Mouse (Mus musculus) heart, postnatal 4 days (tissue): Measurements from ENCODE around the gene Gpr62. TPM values are rescaled to one million over a fixed set of nuclear protein-coding genes. Genes with fewer than 3 reads are reported as not detected.

Experiments
- DNase-seq: peaks from one replicate; pipeline ENCODE4 v3.0.0; 2021
- total RNA-seq, 2 experiments: library from RNA; stranded (reverse); gene quantifications; 2 replicates each; pipeline ENCODE4 v1.2.3; 2021

Gene Gpr62
- total RNA-seq, 2 experiments from 2014 or later, result 0.14 TPM; not detected in 1

- no peak for DNase-seq
Measured at GRCm38 (mm10) chr9:106454888-106455681, 10.7 kb downstream of the Gpr62 start.

GRCm38 (mm10) chr9:106454071-106454761 lies 11.5 kb downstream of the Gpr62 start:
- DNase-seq, result peak; percentile 39

GRCm38 (mm10) chr9:106453271-106454070 lies 12.3 kb downstream of the Gpr62 start, which contains the start of gene Pcbp4:
TSS of gene Pcbp4 (plus strand) at chr9:106453291.
- peak; percentile 76 for DNase-seq

- peak; percentile 67 for DNase-seq
Measured at GRCm38 (mm10) chr9:106452821-106453220, 12.9 kb downstream of the Gpr62 start.

GRCm38 (mm10) chr9:106452351-106452750 lies 13.4 kb downstream of the Gpr62 start:
- DNase-seq, result no peak

- no peak for DNase-seq
Measured at GRCm38 (mm10) chr9:106451899-106452298, 13.8 kb downstream of the Gpr62 start.

GRCm38 (mm10) chr9:106451298-106451697 lies 14.4 kb downstream of the Gpr62 start:
- DNase-seq, result no peak

GRCm38 (mm10) chr9:106450661-106451060 lies 15.1 kb downstream of the Gpr62 start:
- DNase-seq, result peak; percentile 69

GRCm38 (mm10) chr9:106449947-106450346 lies 15.8 kb downstream of the Gpr62 start:
- DNase-seq, result no peak

GRCm38 (mm10) chr9:106448498-106449031 lies 17.2 kb downstream of the Gpr62 start:
- peak; percentile 81 for DNase-seq

GRCm38 (mm10) chr9:106447951-106448350 lies 17.8 kb downstream of the Gpr62 start:
- no peak for DNase-seq

- DNase-seq, result peak; percentile 93
Measured at GRCm38 (mm10) chr9:106447348-106447747, 18.4 kb downstream of the Gpr62 start, which contains the start of the genes Abhd14b and Abhd14a. TSS of gene Abhd14b (plus strand) at chr9:106447459. TSS of gene Abhd14a (minus strand) at chr9:106447678.

GRCm38 (mm10) chr9:106444836-106445235 lies 20.9 kb downstream of the Gpr62 start:
- DNase-seq, result no peak

GRCm38 (mm10) chr9:106442680-106443079 lies 23.1 kb downstream of the Gpr62 start:
- DNase-seq, result no peak

GRCm38 (mm10) chr9:106436566-106436965 lies 29.2 kb downstream of the Gpr62 start:
- DNase-seq, result no peak

GRCm38 (mm10) chr9:106433389-106433788 lies 32.3 kb downstream of the Gpr62 start:
- DNase-seq, result no peak

GRCm38 (mm10) chr9:106430015-106430264 lies 35.8 kb downstream of the Gpr62 start:
- DNase-seq, result no peak

GRCm38 (mm10) chr9:106429221-106430014 lies 36.3 kb downstream of the Gpr62 start, which contains the start of gene Rpl29:
TSS of gene Rpl29 (plus strand) at chr9:106429454.
- peak; percentile 97 for DNase-seq

- no peak for DNase-seq
Measured at GRCm38 (mm10) chr9:106428719-106429220, 37.0 kb downstream of the Gpr62 start.

GRCm38 (mm10) chr9:106421865-106422160 lies 43.9 kb downstream of the Gpr62 start:
- peak; percentile 92 for DNase-seq

- DNase-seq, result no peak
Measured at GRCm38 (mm10) chr9:106421033-106421864, 44.5 kb downstream of the Gpr62 start.
